Mouse (Mus musculus): ENCODE measurements at regions not wholly inside any gene's neighbourhood (a gene's known extent, or its start where the extent isn't known, plus 50 kb on each side); places are given as distances from the start of the nearest gene placed in this dataset.

GRCm38 (mm10) chr10:19093689-19094088, 78.2 kb upstream of the Tnfaip3 start:
- Histone ChIP-seq H3K27ac (no peak overlapping the region), H3K4me1 (0 out of 2 replicates have a peak, but pooled peaks cover 3% of the 10 kb centered on the region), H3K4me2 (no peak overlapping the region), H3K9ac (no peak overlapping the region), H3K9me3 (no peaks in the 10 kb centered on the region), H3K4me3 (no peak overlapping the region), H3K27me3 (no peaks in the 10 kb centered on the region), H3K36me3 (no peaks in the 10 kb centered on the region)
- no peak for ATAC-seq (ENCODE audit: insufficient number of reproducible peaks, low FRiP score, low TSS enrichment, low read depth)
- WGBS = 82% methylated on average over 3 of the region's 3 CpGs

GRCm38 (mm10) chr10:19091949-19092348, 76.5 kb upstream of the Tnfaip3 start:
- Histone ChIP-seq H3K9ac (no peak overlapping the region), H3K27me3 (no peaks in the 10 kb centered on the region), H3K4me2 (no peak overlapping the region), H3K36me3 (no peaks in the 10 kb centered on the region), H3K27ac (no peak overlapping the region), H3K4me3 (no peak overlapping the region), H3K4me1 (0 out of 2 replicates have a peak, but pooled peaks cover 3% of the 10 kb centered on the region), H3K9me3 (no peaks in the 10 kb centered on the region)
- ATAC-seq (ENCODE audit: insufficient number of reproducible peaks, low FRiP score, low TSS enrichment, low read depth) = no peak
- 82% methylated on average over 3 of the region's 3 CpGs for WGBS

GRCm38 (mm10) chr10:19091110-19091509, 75.7 kb upstream of the Tnfaip3 start:
- Histone ChIP-seq H3K36me3 (no peaks in the 10 kb centered on the region), H3K27ac (no peak overlapping the region), H3K4me3 (no peak overlapping the region), H3K9me3 (no peaks in the 10 kb centered on the region), H3K27me3 (no peaks in the 10 kb centered on the region), H3K9ac (no peak overlapping the region), H3K4me1 (0 out of 2 replicates have a peak, but pooled peaks cover 3% of the 10 kb centered on the region), H3K4me2 (no peak overlapping the region)
- ATAC-seq (ENCODE audit: insufficient number of reproducible peaks, low FRiP score, low TSS enrichment, low read depth) = 0 out of 2 replicates have a peak, but pooled peaks have one; percentile 10
- WGBS = 26% methylated on average over 3 of the region's 3 CpGs

- H3K36me3 ChIP-seq = no peaks in the 10 kb centered on the region
- no peaks in the 10 kb centered on the region for H3K27me3 ChIP-seq
- H3K4me2 ChIP-seq = no peak overlapping the region
- no peak overlapping the region for H3K4me3 ChIP-seq
- no peak overlapping the region for H3K27ac ChIP-seq
- H3K9ac ChIP-seq = no peak overlapping the region
- no peak for ATAC-seq (ENCODE audit: insufficient number of reproducible peaks, low FRiP score, low TSS enrichment, low read depth)
- no peaks in the 10 kb centered on the region for H3K9me3 ChIP-seq
- H3K4me1 ChIP-seq = 0 out of 2 replicates have a peak, but pooled peaks cover 3% of the 10 kb centered on the region
- 90% methylated on average over 1 of the region's 1 CpGs for WGBS
These were observed 71.5 kb upstream of the Tnfaip3 start for GRCm38 (mm10) chr10:19086995-19087394.

- H3K4me1 ChIP-seq = no peaks in the 10 kb centered on the region
- no peaks in the 10 kb centered on the region for H3K9me3 ChIP-seq
- no peaks in the 10 kb centered on the region for H3K27me3 ChIP-seq
- no peak overlapping the region for H3K4me2 ChIP-seq
- H3K27ac ChIP-seq = no peak overlapping the region
- whole genome bisulfite sequencing = 80% methylated on average over 4 of the region's 4 CpGs
- H3K4me3 ChIP-seq = no peak overlapping the region
- no peaks in the 10 kb centered on the region for H3K36me3 ChIP-seq
- no peak overlapping the region for H3K9ac ChIP-seq
- ATAC-seq (ENCODE audit: insufficient number of reproducible peaks, low FRiP score, low TSS enrichment, low read depth) = no peak
These were observed 66.7 kb upstream of the Tnfaip3 start for GRCm38 (mm10) chr10:19082136-19082535.

- WGBS = 88% methylated on average over 4 of the region's 4 CpGs
- no peak overlapping the region for H3K27ac ChIP-seq
- H3K4me3 ChIP-seq = no peak overlapping the region
- no peaks in the 10 kb centered on the region for H3K9me3 ChIP-seq
- H3K36me3 ChIP-seq = no peaks in the 10 kb centered on the region
- no peak for ATAC-seq (ENCODE audit: insufficient number of reproducible peaks, low FRiP score, low TSS enrichment, low read depth)
- no peak overlapping the region for H3K9ac ChIP-seq
- H3K27me3 ChIP-seq = no peaks in the 10 kb centered on the region
- no peaks in the 10 kb centered on the region for H3K4me1 ChIP-seq
- H3K4me2 ChIP-seq = no peak overlapping the region
These were observed 62.6 kb upstream of the Tnfaip3 start for GRCm38 (mm10) chr10:19078047-19078446.

- 81% methylated on average over 5 of the region's 5 CpGs for WGBS
- H3K4me3 ChIP-seq = no peak overlapping the region
- H3K36me3 ChIP-seq = no peaks in the 10 kb centered on the region
- no peak overlapping the region for H3K4me2 ChIP-seq
- no peaks in the 10 kb centered on the region for H3K4me1 ChIP-seq
- H3K27ac ChIP-seq = no peak overlapping the region
- H3K9ac ChIP-seq = no peak overlapping the region
- ATAC-seq (ENCODE audit: insufficient number of reproducible peaks, low FRiP score, low TSS enrichment, low read depth) = no peak
- no peaks in the 10 kb centered on the region for H3K27me3 ChIP-seq
- no peaks in the 10 kb centered on the region for H3K9me3 ChIP-seq
These were observed 52.9 kb upstream of the Tnfaip3 start for GRCm38 (mm10) chr10:19068377-19068776.

- no peak for ATAC-seq (ENCODE audit: insufficient number of reproducible peaks, low FRiP score, low TSS enrichment, low read depth)
- 76% methylated on average over 3 of the region's 3 CpGs for WGBS
These were observed 52.2 kb upstream of the Tnfaip3 start for GRCm38 (mm10) chr10:19067623-19068022.

GRCm38 (mm10) chr10:19066821-19067350, 51.4 kb upstream of the Tnfaip3 start:
- no peak for ATAC-seq (ENCODE audit: insufficient number of reproducible peaks, low FRiP score, low TSS enrichment, low read depth)
- no peak overlapping the region for H3K4me3 ChIP-seq
- H3K4me2 ChIP-seq = no peak overlapping the region
- no peaks in the 10 kb centered on the region for H3K27me3 ChIP-seq
- no peaks in the 10 kb centered on the region for H3K36me3 ChIP-seq
- no peak overlapping the region for H3K9ac ChIP-seq
- H3K27ac ChIP-seq = no peak overlapping the region
- no peaks in the 10 kb centered on the region for H3K4me1 ChIP-seq
- WGBS = 89% methylated on average over 5 of the region's 5 CpGs
- no peaks in the 10 kb centered on the region for H3K9me3 ChIP-seq

More at GRCm38 (mm10) chr10:19067623-19068022, 52.2 kb upstream of the Tnfaip3 start:
- Histone ChIP-seq H3K9me3 (no peaks in the 10 kb centered on the region), H3K9ac (no peak overlapping the region), H3K4me3 (no peak overlapping the region), H3K4me2 (no peak overlapping the region), H3K36me3 (no peaks in the 10 kb centered on the region), H3K4me1 (no peaks in the 10 kb centered on the region), H3K27ac (no peak overlapping the region), H3K27me3 (no peaks in the 10 kb centered on the region)

Measured in limb, embryonic 15.5 days (tissue).